Mouse (Mus musculus): ENCODE results near the gene Plk3.

Gene Plk3

DNA sequence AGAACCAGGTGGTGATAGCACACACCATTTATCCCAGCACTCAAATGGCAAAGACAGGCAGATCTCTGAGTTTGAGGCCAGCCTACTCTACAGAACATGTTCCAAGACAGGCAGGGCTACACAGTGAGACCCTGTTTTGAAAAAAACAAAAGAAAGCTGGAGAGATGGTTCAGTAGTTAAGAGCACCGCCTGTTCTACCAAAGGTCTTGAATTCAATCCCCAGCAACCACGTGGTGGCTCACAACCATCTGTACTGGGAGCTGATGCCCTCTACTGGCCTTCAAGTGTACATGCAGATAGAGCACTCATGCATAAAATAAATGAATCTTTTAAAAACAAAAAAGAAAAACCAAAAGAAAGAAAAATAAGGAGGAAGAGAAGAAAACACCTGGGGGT lies 5.5 kb upstream of the Plk3 start:
- DNase-seq (ENCODE audit: low read depth, low spot score): peak; percentile 49

DNA sequence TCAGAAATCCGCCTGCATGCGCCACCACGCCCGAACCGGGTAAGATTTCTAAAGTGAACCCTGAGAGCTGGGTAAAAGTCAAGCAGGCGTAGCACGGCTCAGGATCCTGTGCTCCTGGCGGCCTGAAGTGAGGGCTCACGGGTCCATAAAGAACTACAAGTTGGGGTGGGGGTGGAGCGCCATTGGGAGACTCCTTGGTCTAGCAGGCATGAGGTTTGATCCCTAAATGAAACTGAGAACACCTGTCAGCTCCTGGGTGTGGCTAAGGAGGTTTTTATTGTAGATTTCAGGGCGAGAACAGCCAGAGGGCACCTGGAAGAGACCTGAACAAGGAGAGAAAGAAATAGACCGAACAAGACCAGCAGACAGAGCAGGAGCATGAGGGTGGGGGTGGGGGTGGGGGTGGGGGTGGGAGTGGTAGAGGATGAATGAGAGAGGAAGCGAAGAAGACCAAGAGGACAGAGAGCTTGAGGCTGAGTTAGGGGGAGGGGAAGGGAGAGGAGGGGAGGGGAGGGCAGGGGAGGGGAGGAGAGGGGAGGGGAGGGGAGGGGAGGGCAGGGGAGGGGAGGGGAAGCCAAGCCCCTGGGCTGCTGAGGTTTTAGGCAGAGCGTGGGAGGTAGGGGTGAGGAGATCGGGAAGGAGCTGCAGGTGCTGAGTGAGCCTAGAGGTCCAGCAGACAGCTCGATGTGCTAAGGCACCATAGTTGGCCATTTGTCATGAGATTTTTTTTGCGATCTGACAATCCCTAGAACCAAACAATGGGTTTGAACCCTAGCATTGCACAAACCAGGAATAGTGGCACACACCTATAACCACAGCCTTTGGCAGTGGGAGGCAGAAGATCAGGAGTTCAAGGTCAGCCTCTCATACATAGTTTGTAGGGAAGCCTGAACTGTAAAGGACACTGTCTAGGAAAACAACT lies 4.8 kb upstream of the Plk3 start:
- no peak for DNase-seq (ENCODE audit: low read depth, low spot score)

DNA sequence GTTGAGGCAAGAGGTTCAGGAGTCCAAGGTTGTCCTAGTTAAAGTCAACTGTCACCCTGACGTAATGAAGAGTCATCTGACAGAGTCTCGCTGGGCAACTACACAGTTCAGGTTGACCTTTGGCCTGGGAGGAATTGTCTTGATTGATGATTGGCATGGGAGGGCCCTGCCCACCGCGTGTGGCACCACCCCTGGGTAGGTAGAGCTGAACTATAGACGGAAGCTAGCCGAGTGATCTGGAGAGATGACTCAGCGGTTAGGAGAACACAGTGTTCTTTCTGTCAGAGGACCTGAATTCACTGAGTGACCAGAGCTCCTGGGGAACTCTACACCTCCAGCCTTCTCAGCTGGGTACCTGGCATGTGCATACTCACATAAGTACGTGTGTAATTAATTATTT lies 2.3 kb upstream of the Plk3 start:
- DNase-seq (ENCODE audit: low read depth, low spot score): peak; percentile 53

DNA sequence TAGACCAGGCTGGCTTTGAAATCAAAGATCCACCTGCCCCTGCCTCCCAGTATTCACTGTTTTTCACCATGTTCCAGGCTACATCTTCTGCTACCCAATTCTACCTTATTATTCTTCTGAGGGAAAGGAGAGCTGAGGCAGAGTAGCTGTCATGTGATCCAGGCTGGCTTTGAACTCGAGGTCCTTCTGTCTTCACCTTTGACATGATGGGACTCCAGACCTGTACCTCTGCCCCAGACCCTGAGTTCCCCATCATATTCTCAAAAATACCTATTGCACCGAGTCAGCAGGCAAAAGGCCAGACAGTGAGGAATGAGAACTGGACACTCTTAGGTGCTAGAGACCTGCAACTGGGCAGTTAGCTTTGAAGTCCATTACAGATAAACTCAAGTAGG lies 835 bp upstream of the Plk3 start:
- DNase-seq (ENCODE audit: low read depth, low spot score): no peak

DNA sequence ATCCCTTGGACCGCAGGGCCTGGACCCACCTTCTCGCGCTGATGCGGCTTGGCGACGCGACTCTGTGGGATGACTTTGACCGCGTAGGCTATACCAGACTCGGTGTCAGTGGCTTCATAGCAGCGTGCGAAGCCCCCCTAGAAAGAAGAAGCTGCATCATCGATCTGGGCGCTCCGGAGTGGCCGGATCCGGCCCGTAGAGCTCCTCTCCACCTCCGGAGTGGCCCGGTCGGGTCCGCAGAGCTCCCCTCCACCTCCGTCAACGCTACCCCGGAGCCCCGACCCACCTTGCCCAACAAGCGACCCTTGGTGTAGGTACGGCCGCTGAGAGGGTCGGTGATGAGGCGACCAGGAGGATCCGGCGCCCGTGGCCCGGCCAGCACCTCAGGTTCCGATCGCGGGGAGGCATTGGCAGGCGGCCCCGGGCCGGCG lies 382 bp downstream of the Plk3 start:
- DNase-seq (ENCODE audit: low read depth, low spot score): no peak

DNA sequence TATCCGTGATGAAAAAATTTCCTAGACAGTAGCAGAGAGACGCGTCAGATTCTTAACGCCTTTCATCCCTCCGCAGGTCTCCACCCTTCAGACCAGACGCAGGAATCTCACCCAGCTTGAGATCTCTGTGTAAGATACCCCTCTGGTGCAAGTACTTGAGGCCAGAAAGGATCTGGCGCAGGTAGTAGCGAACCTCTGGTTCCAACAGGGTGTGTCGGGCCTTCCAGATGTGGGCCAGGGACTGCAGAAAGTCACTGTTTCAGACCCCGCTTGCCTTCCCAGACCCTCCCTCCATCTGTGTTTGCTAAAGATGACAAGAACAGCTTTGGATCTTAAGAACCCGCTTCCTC lies 994 bp downstream of the Plk3 start:
- no peak for DNase-seq (ENCODE audit: low read depth, low spot score)

DNA sequence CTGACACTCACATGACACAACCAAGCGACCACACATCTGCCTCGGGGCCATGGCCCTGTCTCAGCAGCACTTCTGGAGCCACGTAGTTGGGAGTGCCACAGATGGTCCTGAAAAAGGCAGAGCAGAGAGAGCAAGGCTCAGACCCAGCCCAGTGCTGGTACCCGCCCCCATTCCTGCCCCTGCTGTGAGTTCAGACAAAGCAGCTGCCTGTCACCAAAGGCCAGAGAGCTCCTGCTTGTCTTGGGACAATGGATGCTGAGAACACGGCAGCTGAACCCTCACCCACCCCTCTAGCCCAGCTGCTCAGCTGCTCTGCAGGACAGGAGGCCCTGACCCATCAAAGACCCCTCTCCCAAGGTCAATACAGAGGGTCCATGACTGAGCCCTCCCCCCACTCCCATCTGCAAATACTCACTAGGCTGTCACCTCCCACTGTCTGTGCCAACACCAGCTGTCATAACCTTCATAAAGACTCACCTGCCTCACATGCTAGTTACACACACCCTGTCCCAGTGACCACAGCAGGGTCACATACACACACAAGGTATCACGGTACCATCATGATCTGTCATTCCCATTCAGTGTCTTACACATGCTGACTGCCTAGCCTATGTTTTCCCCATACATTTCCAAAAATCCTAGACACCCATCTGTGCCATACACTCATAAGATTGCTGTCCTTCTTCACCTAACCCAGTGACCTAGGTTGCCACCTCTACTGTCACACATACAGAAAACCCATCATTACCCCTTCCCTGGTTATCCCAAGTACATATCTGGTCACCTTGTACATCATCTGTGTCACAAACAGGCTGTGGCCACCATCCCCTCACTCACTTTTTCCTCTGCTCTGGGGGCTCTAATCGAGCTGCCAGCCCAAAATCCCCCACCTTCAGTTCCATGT lies 1.6 kb downstream of the Plk3 start:
- DNase-seq (ENCODE audit: low read depth, low spot score): no peak

DNA sequence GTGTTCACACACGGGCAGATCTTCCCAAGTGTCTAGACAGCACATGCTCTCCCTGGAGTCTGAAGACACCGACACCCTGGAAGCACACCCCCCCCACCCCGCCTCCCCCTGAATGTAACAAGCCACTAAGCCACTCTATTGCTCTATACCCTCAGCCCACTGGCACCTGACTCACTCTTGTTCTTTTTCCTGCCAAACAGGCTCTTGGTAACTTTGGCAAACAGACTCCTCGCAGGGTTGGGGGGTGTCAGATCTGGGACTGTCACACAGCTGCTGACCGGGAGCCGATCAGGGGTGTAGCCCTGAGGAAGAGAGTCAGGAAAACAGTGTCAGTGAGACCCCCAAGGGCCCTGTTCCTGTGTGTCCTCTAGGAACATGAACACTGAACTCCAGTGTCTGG lies 2.6 kb downstream of the Plk3 start:
- DNase-seq (ENCODE audit: low read depth, low spot score): no peak

DNA sequence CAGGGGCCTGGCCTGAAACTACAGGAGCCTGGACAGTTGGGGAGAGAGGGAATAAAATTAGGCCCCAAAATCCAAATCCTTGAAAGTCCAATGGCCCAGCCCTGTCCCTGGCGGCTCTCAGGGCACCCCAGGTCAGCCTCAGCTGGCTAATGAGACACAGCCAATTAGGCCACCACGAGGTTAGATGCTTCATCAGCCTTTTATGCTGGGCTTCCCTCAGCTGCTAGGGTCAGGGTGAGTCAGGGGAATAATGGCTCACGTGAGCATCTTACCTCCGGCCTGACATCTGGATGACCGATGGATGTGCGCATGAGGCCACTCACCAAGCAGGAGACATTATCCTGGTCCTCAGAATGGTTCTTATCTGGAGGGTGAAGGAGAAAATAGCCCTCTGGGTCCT lies 3.0 kb downstream of the Plk3 start:
- no peak for DNase-seq (ENCODE audit: low read depth, low spot score)

DNA sequence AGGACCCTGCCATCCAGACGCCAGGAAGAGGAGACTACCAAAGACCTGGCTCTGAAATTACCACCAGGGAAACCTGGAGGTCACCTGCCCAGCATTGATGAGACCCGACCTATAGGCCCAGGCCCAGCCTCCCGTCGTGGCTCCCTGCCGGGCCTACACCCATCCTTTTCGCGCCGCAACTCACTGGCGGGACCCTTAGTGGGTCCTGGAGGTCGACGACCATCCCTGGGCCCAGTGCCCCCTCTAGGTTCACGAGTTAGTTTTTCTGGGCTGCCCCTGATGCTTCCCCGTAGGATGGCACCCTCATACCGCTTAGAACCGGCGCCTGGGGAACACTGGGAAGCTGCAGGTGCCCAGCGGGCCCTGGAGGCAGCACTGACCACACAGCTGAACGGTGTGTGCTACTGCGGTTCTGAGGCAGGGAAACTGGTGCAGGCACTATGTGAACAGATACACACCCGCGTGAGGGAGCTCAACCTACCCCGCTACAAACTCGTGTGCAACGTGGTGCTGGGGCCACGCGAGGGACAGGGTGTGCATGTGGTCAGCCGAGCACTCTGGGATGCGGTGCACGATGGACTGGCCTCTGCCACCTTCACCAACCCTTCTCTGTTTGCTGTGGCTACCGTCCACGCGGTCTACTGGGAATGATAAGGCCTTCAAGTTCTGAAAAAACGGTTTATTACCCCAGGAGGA lies 5.6 kb downstream of the Plk3 start:
- DNase-seq (ENCODE audit: low read depth, low spot score): no peak

DNA sequence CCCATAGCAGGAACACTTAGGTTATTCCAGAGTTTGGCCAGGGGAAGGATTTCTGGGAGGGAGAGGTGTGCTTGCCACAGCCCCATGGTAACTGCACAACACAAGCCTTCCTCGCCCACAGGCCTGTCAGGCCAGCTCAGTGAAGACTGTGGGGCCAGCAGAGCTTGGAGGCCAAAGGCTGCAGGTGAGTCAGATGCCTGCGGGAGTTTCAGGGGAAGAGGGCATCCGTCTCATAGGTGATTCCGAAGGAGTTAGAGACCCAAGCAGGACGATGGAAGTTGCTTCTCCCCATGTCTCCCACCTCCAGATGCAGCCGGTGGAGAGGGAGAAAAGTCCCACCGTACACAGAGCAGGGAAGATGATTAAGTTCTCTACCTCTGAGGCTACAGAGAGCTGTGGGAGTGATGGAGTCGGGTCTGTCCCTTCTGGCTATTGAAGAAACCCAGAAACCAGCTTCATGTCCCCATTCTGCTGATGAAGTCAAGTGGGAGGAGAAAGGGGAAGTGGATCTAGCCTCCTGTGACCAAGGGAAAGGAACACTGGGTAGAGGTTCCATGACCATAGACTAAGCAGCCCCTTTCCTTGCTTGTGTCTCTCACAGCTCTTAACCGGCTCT lies 7.0 kb downstream of the Plk3 start, which contains the start of gene Tctex1d4:
Gene Tctex1d4, plus strand, starts transcription at position 120 of the 616 bp plus-strand sequence.
- no peak for DNase-seq (ENCODE audit: low read depth, low spot score)

DNA sequence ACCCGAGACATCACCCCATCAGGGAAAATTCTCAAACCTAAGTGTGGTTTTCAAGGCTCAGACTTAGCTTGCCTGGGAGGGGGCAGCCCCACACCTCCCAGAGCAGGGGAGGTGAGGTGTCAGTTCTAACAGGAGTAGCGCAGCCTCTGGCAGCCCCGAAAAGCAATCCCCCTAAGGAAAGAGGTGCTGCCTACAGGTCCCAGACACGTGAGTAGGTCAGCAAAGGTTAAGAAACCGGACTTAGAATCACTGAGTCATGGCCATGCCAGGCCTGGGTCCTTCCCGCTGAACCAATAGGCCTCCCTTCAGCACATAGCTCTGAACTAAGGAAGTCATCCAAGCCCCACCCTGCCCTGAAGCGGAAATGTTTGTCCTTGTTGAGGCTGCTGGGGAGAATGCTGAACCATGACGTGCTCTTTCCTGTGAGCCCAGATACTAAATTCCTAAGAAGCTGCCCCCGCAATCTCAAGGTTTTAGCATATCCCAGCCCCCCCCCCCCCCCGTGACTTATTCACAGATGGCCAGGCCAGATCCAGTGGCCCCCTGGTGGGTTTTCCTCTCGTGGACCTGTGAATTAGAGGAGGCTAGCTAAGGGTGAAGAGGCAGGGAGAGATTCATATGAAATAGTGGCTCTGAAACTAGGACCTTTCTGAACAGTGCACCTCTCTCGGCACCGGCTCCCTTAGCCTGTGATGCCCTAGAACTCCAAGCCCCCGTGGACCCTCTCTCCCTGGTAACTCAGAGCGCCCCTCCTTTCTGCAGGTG lies 7.7 kb downstream of the Plk3 start:
- DNase-seq (ENCODE audit: low read depth, low spot score): peak; percentile 87

DNA sequence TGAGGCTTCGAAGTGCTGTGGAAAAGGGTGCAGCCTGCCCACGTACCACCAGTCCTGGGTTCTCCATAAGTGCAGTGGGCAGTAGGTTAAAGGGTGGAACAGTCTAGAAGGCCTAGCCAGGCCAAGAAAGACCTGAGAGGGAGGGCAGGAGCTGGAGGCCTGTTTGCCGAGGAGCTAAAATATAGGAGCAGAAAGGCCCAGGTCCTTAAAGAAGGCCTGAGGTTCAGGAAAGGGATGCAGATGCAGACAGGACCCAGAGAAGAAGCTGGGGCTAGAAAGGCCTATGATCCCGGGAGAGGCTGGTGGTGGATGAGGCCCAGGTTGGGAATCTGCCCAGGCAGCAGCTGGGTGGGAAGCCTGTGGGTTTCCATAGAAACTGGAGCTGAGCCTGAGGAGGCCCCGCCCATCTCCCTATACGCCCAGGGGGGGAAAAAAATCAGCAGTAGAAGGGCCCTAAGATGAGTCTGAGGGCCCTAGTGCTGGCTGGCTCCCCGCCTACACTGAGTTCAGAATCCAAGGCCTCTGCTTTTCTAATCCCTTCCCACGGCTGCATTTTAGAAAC lies 8.3 kb downstream of the Plk3 start, which contains the start of gene Btbd19:
Gene Btbd19, minus strand, starts transcription at position 378 of the 562 bp plus-strand sequence.
- DNase-seq (ENCODE audit: low read depth, low spot score): peak; percentile 75

DNA sequence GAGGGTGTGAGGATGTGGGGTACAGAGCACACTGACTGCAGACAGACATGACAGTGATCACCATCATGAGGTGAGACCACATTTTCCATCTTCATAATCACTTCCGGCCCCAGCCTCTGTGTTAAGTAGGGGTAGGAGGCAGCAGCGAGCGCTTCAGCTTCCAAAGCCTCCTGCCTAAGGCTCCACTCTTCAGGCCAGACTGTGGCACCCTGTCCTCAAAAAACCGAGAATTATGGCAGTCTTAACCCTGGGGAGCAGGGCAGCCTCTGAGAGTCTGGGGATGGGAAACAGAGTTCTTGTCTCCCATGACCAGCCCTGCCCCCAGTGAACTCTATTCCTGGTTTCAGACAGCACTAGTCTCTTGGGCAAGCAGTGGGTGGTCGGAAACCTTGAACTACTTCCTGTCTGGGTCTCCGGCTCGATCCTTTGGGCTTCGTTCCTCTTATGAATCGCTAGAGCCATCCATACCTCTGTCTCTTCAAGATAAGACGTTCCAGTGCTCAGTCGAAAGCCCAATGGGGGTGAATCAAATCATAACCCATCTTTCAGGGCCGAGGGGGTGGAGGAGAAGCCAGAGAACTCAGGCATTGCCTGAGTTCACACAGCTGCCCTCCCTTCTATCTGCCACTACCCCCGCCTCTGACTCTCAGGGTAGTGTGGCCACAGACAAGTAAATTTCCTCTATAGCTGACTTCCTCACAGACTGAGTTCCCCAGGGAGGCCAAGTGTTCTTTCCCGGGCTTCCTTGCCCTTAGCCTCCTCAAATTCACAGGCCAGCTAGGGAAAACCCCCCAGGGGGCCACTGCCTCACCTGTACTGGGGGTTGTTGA lies 9.0 kb downstream of the Plk3 start:
- peak; percentile 23 for DNase-seq (ENCODE audit: low read depth, low spot score)

DNA sequence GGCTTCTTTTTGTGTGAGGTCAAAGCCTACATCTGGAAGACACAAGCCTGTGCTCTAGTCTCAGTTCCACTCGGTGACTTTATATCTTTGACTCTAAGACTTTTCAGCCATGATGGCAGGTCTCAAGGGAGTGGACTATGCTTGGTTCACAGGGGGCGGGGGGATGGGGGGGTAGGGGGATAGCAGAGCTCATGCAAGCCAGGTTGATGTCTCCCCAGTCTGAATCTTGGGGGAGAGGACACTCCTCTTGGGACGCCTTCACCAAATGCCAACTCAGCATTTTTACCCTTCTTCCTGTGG lies 9.6 kb downstream of the Plk3 start:
- DNase-seq (ENCODE audit: low read depth, low spot score): no peak

DNA sequence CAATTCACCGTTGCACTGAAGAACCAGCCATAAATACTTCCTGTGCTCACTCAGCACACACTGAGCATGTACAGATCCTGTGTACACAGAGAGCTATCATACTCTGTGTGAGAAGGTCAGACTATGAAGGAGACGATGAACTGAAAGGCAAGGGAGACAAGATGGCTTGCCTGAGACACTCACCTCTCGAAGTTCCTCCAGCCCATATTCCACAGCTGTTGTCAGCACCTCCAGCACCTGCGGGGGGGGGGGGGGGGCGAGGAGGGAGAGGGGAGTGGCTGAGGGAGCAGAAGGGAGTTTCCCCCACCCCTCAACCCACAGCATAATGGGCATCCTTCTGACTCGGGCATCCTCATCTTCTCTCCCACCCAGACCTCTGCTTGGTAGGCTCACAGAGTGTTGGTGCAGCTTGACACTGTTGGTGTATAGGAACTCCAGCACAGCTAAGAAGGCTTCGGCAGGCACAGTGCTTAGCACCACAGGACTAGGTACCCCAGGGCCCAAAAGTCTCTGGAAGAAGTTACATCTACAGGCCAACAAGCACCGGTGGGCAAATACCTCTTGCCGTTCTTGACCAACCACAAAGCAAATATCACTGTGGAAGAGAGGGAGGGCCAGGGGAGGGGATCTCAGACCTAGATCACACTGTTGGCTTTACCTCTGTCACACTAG lies 10.1 kb downstream of the Plk3 start:
- no peak for DNase-seq (ENCODE audit: low read depth, low spot score)

DNA sequence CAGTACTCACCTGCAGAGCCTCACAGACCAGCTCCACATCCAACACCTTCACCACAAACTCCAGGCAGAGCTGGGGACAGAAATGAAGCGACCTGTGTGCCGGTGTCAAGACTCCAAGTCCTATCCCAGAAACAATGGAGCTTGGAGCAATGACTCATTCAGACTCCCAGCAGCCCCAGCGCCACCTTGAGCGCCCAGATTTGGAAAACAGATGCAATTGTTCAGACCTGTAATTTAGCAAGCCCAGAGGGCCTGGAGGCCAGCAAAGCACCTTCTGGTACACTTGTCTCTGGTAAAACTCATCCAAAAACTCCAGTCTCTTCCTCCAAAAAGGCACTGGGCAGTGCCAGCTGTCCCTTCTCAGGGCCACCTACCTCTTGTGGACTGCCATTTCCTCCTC lies 11.6 kb downstream of the Plk3 start:
- no peak for DNase-seq (ENCODE audit: low read depth, low spot score)

DNA sequence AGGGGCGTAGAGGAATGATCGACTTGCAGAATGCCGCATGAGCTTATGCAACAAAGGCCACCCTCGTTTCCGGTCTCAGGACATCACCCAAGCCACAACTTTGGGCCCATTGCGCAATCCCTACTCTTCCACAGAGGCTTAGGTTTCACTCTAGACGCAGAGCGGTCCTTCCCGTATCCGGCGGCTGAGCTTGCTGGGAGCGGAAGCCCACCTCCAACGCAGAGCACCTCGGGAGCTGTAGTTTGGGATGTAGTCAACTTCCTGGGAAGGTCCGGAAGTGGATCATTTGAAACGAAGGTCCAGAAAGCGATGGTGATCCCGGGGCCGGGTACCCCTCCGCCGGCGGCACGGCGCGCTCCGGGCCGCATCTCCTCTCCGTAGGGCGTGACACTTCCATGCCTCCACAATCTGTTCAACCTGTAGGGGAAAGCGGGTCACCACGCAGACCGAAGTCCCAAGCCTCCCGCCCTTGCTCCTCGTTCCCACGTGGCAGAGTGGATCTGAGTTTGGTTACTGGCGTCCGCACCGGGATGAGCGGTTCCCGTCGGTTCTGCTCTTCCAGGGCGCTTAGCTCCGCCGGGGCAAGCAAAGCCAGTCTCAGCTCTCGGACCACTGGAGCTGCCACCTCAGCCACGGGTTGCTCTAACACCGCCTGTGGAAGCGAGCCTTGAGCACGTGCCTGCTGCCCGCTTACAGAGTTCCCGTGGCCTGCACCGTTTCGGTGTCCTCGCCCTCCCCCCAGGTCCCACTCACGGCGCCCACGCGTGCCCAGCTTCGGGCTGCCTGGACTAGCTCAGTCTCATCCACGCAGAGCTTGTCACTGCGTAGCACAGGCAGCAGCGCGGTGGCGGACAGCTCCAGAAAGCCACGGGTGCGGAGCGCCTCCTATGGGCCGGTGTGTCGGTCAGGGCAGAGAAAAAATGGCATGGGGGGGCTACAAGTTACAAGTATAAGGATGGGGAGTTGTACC lies 13.0 kb downstream of the Plk3 start:
- peak; percentile 99 for DNase-seq (ENCODE audit: low read depth, low spot score)

All from skeletal muscle tissue, adult 2 months (tissue).